8 mouse cellular contexts compared by ENCODE assay signal in the genomic region with DNA sequence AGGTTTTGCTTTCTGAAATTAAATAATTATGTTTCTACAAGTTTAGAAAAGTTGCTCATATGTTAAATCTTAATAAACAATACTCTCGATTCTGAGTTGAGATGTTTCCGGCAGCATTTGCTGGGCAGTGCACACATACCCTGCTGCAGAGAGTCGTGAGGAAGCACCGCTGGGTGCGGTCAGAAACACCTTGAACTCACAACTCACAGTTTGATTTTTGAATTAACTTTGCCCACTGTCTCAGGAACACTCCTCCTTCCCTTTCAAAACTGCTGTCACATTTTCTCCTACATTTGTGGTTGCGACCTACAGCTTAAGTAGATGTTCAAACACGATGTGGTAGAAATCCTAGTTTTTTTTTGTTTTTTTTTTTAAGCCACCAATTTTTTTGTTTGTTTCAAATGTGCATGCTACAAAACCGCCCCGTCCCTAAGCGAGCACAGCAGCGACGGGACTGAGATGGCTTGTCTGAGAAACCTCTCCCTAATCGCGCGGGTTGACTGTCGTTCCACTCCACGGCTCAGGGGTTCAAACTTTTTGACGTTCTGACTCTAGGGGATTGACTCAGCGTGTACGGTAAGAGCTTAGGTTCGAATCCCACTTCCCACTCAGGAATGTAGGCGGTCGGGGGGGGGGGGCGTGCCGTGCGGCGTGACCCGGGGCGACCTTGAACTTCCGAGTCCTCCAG. TPM values are rescaled to one million over a fixed set of nuclear protein-coding genes. Genes with fewer than 3 reads are reported as not detected.
DNase-seq lines count a peak whose midpoint lies in the region; ATAC-seq and TF ChIP-seq lines count a peak whose summit lies in the region.

No protein-coding gene starts in this region.

- TF ChIP-seq EP300 in heart, adult 2 months (IDR thresholded peaks at IDR 0.05; ENCODE audit: insufficient read depth, low read depth, low read length), result 0 out of 2 replicates have a peak, but pooled peaks have one; percentile 10
- no peak; the same call in 1 of the 2 replicates for TF ChIP-seq EP300 in CH12.LX (IDR thresholded peaks at IDR 0.05; ENCODE audit: low read length)

- peak overlapping the region; percentile 9; the same call in 1 of the 2 replicates for H3K4me2 ChIP-seq in CH12.LX (ENCODE audit: insufficient read depth, low read depth, poor library complexity, severe bottlenecking)
- H3K4me2 ChIP-seq in limb, embryonic 11.5 days (ENCODE audit: low read depth, severe bottlenecking), result peak overlapping the region; percentile 49
- peak overlapping the region; percentile 66 for H3K4me2 ChIP-seq in neural tube, embryonic 14.5 days (ENCODE audit: low read depth, low read length)

- no peak for DNase-seq in heart, adult 2 months
- DNase-seq in heart, postnatal 25 days (ENCODE audit: low spot score), result no peak
- peak; percentile 84 for DNase-seq in CH12.LX (ENCODE audit: extremely low read depth)
- DNase-seq in forebrain, embryonic 10.5 days (ENCODE audit: extremely low spot score, low spot score), result no peak
- DNase-seq in limb, embryonic 11.5 days (ENCODE audit: low spot score), result no peak
- no peak for DNase-seq in urinary bladder, postnatal 4 days (ENCODE audit: low spot score in 2 of 2)
- DNase-seq in layer of hippocampus, adult 11-12 months (ENCODE audit: low spot score), result no peak

- no peaks in the 10 kb centered on the region for H3K36me3 ChIP-seq in heart, adult 2 months (ENCODE audit: control insufficient read depth, insufficient read depth, low read length)
- peaks cover 3 to 21% of the 10 kb centered on the region in 2 experiments for H3K36me3 ChIP-seq in CH12.LX (replicated peaks in 1 of 2; ENCODE audit: control insufficient read depth in 1 of 2, insufficient read depth in 1 of 2, low read length in 1 of 2)
- H3K36me3 ChIP-seq in forebrain, embryonic 10.5 days (replicated peaks), result peaks cover 21% of the 10 kb centered on the region
- no peaks in the 10 kb centered on the region for H3K36me3 ChIP-seq in limb, embryonic 11.5 days (ENCODE audit: control insufficient read depth, insufficient read depth, low read length)
- no peaks in the 10 kb centered on the region for H3K36me3 ChIP-seq in neural tube, embryonic 14.5 days (ENCODE audit: control insufficient read depth, insufficient read depth, low read length)

- TF ChIP-seq RAD21 in CH12.LX (IDR thresholded peaks at IDR 0.05; ENCODE audit: low read depth, low read length), result no peak

- peak overlapping the region; percentile 91 for H3K27ac ChIP-seq in heart, adult 2 months
- peak overlapping the region; percentile 93 for H3K27ac ChIP-seq in CH12.LX (ENCODE audit: insufficient read depth, low read depth)
- peak overlapping the region; percentile 95 for H3K27ac ChIP-seq in forebrain, embryonic 10.5 days
- peak overlapping the region; percentile 70; the same call in 1 of the 2 replicates for H3K27ac ChIP-seq in limb, embryonic 11.5 days (replicated peaks; ENCODE audit: low read depth, low read length)
- peak overlapping the region; percentile 63; the same call in 1 of the 2 replicates for H3K27ac ChIP-seq in neural tube, embryonic 14.5 days (ENCODE audit: low read depth, low read length)

- no peak for ATAC-seq in limb, embryonic 11.5 days (ENCODE audit: insufficient number of reproducible peaks, low FRiP score, low TSS enrichment, low read depth)
- peak; percentile 73 for ATAC-seq in neural tube, embryonic 14.5 days (ENCODE audit: low read depth)

- no peaks in the 10 kb centered on the region for H3K27me3 ChIP-seq in heart, adult 2 months (ENCODE audit: control insufficient read depth, insufficient read depth, low read length)
- H3K27me3 ChIP-seq in CH12.LX (replicated peaks), result no peaks in the 10 kb centered on the region
- no peaks in the 10 kb centered on the region for H3K27me3 ChIP-seq in forebrain, embryonic 10.5 days (ENCODE audit: poor library complexity, severe bottlenecking)
- no peaks in the 10 kb centered on the region for H3K27me3 ChIP-seq in limb, embryonic 11.5 days (ENCODE audit: control insufficient read depth, insufficient read depth, low read length)
- no peaks in the 10 kb centered on the region for H3K27me3 ChIP-seq in neural tube, embryonic 14.5 days (ENCODE audit: control insufficient read depth, insufficient read depth, low read length)

- no peaks in the 10 kb centered on the region for H3K9me3 ChIP-seq in CH12.LX (replicated peaks; ENCODE audit: low read length)
- H3K9me3 ChIP-seq in forebrain, embryonic 10.5 days, result no peaks in the 10 kb centered on the region
- no peaks in the 10 kb centered on the region for H3K9me3 ChIP-seq in limb, embryonic 11.5 days (ENCODE audit: control insufficient read depth, low read length)
- H3K9me3 ChIP-seq in neural tube, embryonic 14.5 days (ENCODE audit: control insufficient read depth, low read length), result no peaks in the 10 kb centered on the region

- no peak for TF ChIP-seq CTCF in heart, adult 2 months (IDR thresholded peaks at IDR 0.05)
- TF ChIP-seq CTCF in CH12.LX (conservative IDR thresholded peaks at IDR 0.05 in 1 of 2, IDR thresholded peaks at IDR 0.05 in 1 of 2; ENCODE audit: low read depth in 2 of 2, low read length in 2 of 2), result no peak

- intact Hi-C loops in heart, adult 2 months (cut with DNase I), result loop anchor here (1.0 kb wide), 1 partner anchor 361 kb away; the partner anchor contains the start of gene 1700021F05Rik
- intact Hi-C loops in heart, postnatal 25 days (cut with DNase I), result no loop called here

- WGBS in heart, adult 2 months, result 5% methylated on average over 30 of the region's 30 CpGs
- 10% methylated on average over 30 of the region's 30 CpGs for WGBS in forebrain, embryonic 10.5 days
- 10% methylated on average over 30 of the region's 30 CpGs for WGBS in limb, embryonic 11.5 days
- 9% methylated on average over 30 of the region's 30 CpGs for WGBS in neural tube, embryonic 14.5 days

- H3K9ac ChIP-seq in heart, adult 2 months (ENCODE audit: low read depth, low read length), result peak overlapping the region; percentile 83
- peak overlapping the region; percentile 95 for H3K9ac ChIP-seq in CH12.LX (ENCODE audit: insufficient read depth, low read depth)
- peak overlapping the region; percentile 81 for H3K9ac ChIP-seq in limb, embryonic 11.5 days (ENCODE audit: low read length)
- peak overlapping the region; percentile 35 for H3K9ac ChIP-seq in neural tube, embryonic 14.5 days (replicated peaks; ENCODE audit: low read depth, low read length)

- dilution Hi-C loops in CH12.LX (cut with MboI; ENCODE audit: extremely low pct_ligation_motif_present, extremely low pct_unique_long_range_greater_than_20kb, low sequenced_read_pairs), result no loop called here

- in situ Hi-C loops in CH12.LX (cut with MboI; ENCODE audit: low pct_ligation_motif_present, low pct_unique_long_range_greater_than_20kb, low sequenced_read_pairs), result no loop called here

- peak overlapping the region; percentile 79 for H3K4me3 ChIP-seq in heart, adult 2 months
- peak overlapping the region; percentile 77 to 81 (median 79) for H3K4me3 ChIP-seq in CH12.LX (replicated peaks in 1 of 3; ENCODE audit: low read depth in 2 of 3, low read length in 2 of 3, poor library complexity in 1 of 3)
- peak overlapping the region; percentile 88 for H3K4me3 ChIP-seq in forebrain, embryonic 10.5 days
- H3K4me3 ChIP-seq in limb, embryonic 11.5 days (ENCODE audit: low read depth, low read length), result peak overlapping the region; percentile 77
- H3K4me3 ChIP-seq in neural tube, embryonic 14.5 days (ENCODE audit: low read depth, low read length), result peak overlapping the region; percentile 65

- peaks cover 1% of the 10 kb centered on the region; the same call in 1 of the 2 replicates for H3K4me1 ChIP-seq in heart, adult 2 months (ENCODE audit: control insufficient read depth, insufficient read depth, low read length)
- peaks cover 17 to 53% of the 10 kb centered on the region in 2 experiments for H3K4me1 ChIP-seq in CH12.LX (ENCODE audit: control insufficient read depth in 1 of 2, insufficient read depth in 2 of 2)
- peaks cover 22% of the 10 kb centered on the region for H3K4me1 ChIP-seq in forebrain, embryonic 10.5 days
- peaks cover 3% of the 10 kb centered on the region; the same call in 1 of the 2 replicates for H3K4me1 ChIP-seq in limb, embryonic 11.5 days (ENCODE audit: control insufficient read depth, insufficient read depth, low read length)
- H3K4me1 ChIP-seq in neural tube, embryonic 14.5 days (ENCODE audit: control insufficient read depth, insufficient read depth, low read length), result peaks cover 8% of the 10 kb centered on the region

- TF ChIP-seq POLR2A in heart, adult 2 months (IDR thresholded peaks at IDR 0.05; ENCODE audit: insufficient read depth, low read depth, low read length), result no peak
- TF ChIP-seq POLR2A in CH12.LX (IDR thresholded peaks at IDR 0.05; ENCODE audit: low read depth, low read length), result peak; percentile 59; the same call in 1 of the 2 replicates

- no peaks in the 10 kb centered on the region for H3K79me2 ChIP-seq in heart, adult 2 months (replicated peaks; ENCODE audit: control insufficient read depth, insufficient read depth, low read length)
- peaks cover 59% of the 10 kb centered on the region for H3K79me2 ChIP-seq in CH12.LX (replicated peaks; ENCODE audit: control insufficient read depth, extremely low read depth, insufficient read depth, poor library complexity, severe bottlenecking)

TF ChIP-seq in CH12.LX, 34 proteins besides CTCF, POLR2A, EP300 and RAD21 (continues in another document):
- no peak for TF ChIP-seq ELF1 (IDR thresholded peaks at IDR 0.05; ENCODE audit: low read depth, low read length)
- TF ChIP-seq MYC (IDR thresholded peaks at IDR 0.05; ENCODE audit: low read depth, low read length), result peak; percentile 51; the same call in 1 of the 2 replicates
- no peak for TF ChIP-seq POLR2AphosphoS2 (IDR thresholded peaks at IDR 0.05; ENCODE audit: low read depth, low read length)

RNA-seq across cellular contexts. Expression of gene Qrsl1, which starts 0.5 kb away (rescaled TPM):
- 10 to 100 TPM; 23.9 to 29.2 TPM for total RNA-seq in heart, adult 2 months (2021)
- 25.0 and 39.9 TPM in 2 replicates for polyA plus RNA-seq in heart, adult 2 months (2012; rRNA removed)
- total RNA-seq in heart, postnatal 25 days (2021), result 10 to 100 TPM; 27.4 to 32.1 TPM
- total RNA-seq in CH12.LX (2012; rRNA removed) (41.8 and 44.0 TPM in 2 replicates), CH12.LX (2014; rRNA removed) (46.8 and 55.3 TPM in 2 replicates)
- polyA plus RNA-seq in CH12.LX (2012; ENCODE audit: insufficient read length, low read depth), result 47.1 and 49.5 TPM in 2 replicates
- 25.2 and 28.8 TPM in 2 replicates for polyA plus RNA-seq in forebrain, embryonic 10.5 days (2016; fragmentation: Nextera tagmentation; extraction: Ambion mirVana)
- polyA plus RNA-seq in limb, embryonic 11.5 days (2014; fragmentation: Nextera tagmentation; extraction: Ambion mirVana), result 30.4 and 31.6 TPM in 2 replicates
- polyA plus RNA-seq in neural tube, embryonic 14.5 days (2014; fragmentation: Nextera tagmentation; extraction: Ambion mirVana), result 24.0 and 26.3 TPM in 2 replicates

RNA-seq across cellular contexts. Expression of gene Rtn4ip1, which starts 0.6 kb away (rescaled TPM):
- total RNA-seq in heart, adult 2 months (2021), result 10 to 100 TPM; 66.4 to 66.9 TPM
- polyA plus RNA-seq in heart, adult 2 months (2012; rRNA removed), result 47.7 and 89.8 TPM in 2 replicates
- 10 to 100 TPM; 61.6 to 72.4 TPM for total RNA-seq in heart, postnatal 25 days (2021)
- total RNA-seq in CH12.LX (2012; rRNA removed) (24.7 and 30.2 TPM in 2 replicates), CH12.LX (2014; rRNA removed) (11.5 and 12.0 TPM in 2 replicates)
- 63.6 and 68.3 TPM in 2 replicates for polyA plus RNA-seq in CH12.LX (2012; ENCODE audit: insufficient read length, low read depth)
- polyA plus RNA-seq in forebrain, embryonic 10.5 days (2016; fragmentation: Nextera tagmentation; extraction: Ambion mirVana), result 22.0 and 23.5 TPM in 2 replicates
- polyA plus RNA-seq in limb, embryonic 11.5 days (2014; fragmentation: Nextera tagmentation; extraction: Ambion mirVana), result 19.1 and 20.0 TPM in 2 replicates
- 15.3 and 17.1 TPM in 2 replicates for polyA plus RNA-seq in neural tube, embryonic 14.5 days (2014; fragmentation: Nextera tagmentation; extraction: Ambion mirVana)

Comparison
In these comparisons a context has a peak if more than half of its experiments do, and no peak if none do; other contexts are left out.
1. H3K9ac ChIP-seq: peak in every context shown above with its lines; median percentile 95 in CH12.LX; 83 in heart, adult 2 months; 81 in limb, embryonic 11.5 days; 35 in neural tube, embryonic 14.5 days.
2. H3K4me2 ChIP-seq: peak in every context shown above with its lines; median percentile 66 in neural tube, embryonic 14.5 days; 49 in limb, embryonic 11.5 days; 9 in CH12.LX.